Mouse (Mus musculus): ENCODE measurements around the gene A130010J15Rik.

Gene A130010J15Rik

DNA sequence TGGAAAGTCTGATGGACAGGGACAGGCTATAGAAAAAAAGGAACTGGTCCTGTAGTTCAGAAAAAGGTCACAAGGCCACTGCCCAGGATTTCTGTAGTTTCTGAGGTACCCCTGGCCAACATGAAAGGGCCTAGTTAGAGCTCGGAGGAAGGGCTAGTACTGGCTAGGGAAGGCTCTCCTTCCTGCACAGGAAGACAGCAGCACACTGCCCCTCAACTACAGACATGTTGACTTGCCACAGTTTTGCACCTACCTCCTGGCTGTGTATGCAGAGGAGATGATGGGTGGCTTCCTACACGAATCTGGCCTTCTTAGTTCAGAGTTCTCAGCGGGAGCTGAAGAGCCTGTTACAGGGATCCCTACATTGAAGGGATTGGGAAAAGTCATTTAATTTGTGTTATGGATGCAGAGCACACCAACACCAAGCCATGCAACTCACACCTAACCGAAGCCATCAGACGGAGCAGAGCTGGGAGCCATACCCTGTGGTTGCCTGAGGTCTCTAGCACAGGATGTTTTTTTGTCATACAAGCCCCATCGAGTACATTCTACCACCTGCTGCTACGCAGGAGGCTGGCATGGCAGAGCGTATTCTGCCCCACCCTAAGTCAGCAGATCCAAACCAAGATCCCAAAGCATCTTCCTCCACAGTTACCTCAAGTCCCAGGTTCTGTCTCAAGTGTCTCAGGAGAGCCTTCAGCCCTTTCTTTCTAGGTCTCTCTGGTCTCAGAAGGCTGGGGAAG, 33.0 kb downstream of the A130010J15Rik start:
- no peak for DNase-seq (ENCODE audit: low spot score)

DNA sequence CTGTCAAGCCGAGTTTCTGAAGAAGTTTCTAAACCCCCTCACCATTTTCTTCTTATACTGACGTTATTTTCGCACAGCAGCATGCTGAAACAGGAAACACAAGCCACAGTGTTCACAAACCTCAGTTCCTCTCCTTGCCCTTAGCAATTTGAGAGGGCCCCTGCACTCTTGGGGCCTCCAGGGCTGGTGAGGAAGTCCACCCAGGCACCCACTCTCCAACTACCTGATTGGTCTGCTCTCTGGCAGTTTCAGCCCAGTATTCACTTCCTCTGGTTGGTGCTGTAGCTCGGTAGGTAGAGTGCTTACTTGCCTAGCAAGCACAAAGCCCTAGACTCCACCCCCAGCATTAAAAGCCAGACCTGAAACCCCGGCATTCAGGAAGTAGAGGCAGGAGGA, 33.5 kb downstream of the A130010J15Rik start, which contains the start of gene Traf3ip3:
Gene Traf3ip3 (minus strand): TSS at position 321 of the 396 bp plus-strand sequence.
- DNase-seq (ENCODE audit: low spot score), result no peak

DNA sequence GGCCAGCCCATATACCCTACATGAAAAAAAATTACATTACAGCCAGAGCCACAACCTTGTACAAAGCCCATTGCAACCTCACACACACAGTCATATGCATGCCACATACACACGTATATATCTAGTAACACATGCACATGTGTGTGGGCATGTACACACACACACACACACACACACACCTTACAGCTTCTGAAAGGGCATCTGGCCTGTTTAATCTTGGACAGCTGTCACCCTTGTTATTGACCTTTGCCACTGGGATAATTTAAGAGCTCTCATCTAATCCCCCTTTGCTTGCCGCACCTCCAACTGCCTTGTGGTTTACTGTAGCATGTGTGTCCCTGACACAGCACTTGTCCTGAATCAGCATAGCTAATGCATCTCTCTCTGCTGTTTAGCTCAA, 36.0 kb downstream of the A130010J15Rik start:
- no peak for DNase-seq (ENCODE audit: low spot score)

DNA sequence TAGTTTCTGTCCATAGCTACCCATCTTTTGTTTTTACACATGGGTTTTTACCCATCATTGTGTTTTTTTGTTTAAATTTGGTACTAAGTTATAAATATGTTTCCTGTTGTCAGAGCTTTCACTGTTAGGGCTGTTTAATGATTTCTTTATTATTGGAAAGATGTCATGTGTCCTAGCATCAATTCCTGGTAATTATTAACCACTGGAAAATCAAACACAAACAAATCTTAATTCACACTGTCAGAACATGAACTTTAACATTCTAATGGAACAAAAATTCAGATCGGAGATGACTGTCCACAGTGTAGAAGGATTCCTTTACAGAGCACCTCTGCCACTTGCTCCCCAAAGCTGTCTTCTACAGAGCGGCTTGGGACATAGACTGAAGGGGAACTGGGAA, 37.6 kb downstream of the A130010J15Rik start:
- DNase-seq (ENCODE audit: low spot score), result no peak

DNA sequence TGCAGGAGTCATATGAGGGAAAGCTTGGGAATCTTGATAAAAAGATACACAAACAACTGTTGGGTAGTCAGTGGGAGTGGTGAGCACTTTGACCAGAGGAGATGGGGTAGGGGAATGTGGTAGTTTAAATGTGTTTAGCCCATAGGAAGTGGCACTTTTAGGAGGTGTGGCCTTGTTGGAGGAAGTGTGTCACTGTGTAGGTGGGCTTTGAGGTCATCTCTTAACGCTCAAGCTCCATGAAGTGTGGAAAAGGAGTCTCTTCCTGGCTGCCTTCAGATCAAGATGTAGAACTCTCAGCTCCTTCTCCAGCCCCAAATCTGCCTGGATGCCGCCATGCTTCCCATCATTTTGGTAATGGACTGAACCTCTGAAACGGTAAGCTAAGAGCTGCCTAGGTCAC, 39.7 kb downstream of the A130010J15Rik start, which contains the start of gene Lamb3:
Gene Lamb3 (plus strand): TSS at position 197 of the 400 bp plus-strand sequence.
- no peak for DNase-seq (ENCODE audit: low spot score)

DNA sequence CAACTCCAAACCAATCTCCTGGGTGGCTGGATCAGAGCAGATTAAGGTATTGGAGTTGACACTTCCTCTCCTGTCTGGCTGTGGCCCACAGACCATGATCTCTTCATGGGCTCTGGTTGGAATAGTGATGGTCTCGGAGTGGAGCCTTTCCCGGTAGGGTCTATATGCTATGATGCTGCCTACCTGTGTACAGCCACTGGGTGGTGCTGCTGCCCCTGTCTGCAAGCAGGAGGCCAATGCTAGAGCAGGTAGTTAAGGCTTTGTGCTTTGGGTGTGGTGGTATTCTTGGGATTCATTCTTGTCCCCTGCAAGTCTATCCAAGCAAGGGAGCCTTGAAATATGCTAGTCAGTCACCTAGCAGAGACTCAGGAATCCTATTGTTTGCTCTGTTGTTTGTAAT, 40.3 kb downstream of the A130010J15Rik start:
- DNase-seq (ENCODE audit: low spot score), result no peak

DNA sequence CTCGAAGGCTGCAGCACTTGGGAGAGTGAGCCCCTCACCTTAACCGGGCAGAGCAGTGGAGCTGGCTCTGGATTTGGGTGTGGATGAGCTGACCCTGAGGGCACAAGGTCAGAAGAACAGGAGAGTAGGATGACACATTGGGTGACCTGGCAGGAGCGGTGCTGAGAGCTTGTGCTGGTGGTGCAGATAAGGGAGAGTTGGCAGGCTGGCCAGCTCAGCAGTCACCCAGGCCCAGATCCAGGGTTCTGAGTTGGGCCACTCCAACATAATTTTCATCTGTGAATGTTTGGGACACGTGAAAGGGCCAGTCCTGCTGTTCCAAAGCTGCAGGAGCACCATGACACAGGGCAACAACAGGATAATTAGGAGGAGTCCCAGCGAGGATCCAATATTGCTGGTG, 43.5 kb downstream of the A130010J15Rik start:
- no peak for DNase-seq (ENCODE audit: low spot score)

DNA sequence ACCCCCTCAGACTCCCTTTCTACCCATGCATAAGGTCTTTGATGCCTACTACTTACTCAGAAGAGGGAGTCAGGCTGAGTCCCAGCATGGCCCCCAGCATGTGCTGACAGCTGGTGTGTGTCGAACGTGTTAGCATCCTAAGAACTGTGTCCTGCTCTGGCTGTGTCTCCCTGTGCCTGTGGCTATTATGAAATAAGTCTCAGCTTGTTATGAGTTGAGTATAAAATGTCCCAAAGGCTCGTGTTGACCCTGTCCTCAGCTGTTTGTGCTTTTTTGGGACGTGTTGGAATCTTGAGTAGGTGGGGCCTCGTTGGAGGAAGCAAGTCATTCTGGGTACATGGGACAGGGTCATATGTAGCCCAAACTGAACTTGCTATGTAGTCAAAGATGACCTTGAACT, 46.2 kb downstream of the A130010J15Rik start:
- DNase-seq (ENCODE audit: low spot score), result no peak

DNA sequence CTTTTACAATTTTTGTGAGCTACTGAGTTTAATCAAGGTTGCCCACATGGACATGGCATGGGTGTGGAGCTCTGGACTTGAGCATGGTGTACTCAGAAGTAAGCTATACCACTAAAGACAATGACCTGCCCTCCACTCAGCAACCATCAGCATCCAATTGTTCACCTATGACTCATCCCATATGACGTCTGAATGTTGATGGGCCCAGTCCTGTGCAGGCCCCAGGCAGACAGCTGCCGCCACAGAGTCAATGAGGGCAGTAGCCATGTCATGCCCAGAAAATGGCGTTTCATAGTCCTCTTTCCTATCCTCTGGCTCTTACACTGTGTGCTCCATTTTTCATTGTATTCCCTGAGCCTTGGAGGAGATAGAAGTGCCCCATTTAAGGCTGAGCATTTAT, 48.2 kb downstream of the A130010J15Rik start:
- no peak for DNase-seq (ENCODE audit: low spot score)

DNA sequence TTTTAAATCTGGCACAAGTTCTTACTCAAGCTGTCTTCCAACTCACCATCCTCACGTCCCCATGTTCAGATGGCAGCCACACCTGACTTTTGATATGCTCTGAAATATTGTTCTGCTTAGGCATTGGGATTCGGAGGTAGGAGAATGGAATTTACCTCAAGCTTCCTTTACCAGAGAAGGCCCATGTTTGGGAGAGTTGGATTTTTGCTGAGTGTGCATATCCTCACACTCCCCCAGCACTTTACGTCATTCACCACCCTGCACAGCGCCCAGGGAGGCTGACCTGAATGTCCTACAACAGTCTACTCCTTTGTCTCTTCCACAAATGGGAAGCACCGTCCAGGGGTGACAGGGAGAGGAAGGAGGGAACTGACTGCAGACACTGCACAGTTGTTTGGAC, 52.6 kb downstream of the A130010J15Rik start:
- no peak for DNase-seq (ENCODE audit: low spot score)

DNA sequence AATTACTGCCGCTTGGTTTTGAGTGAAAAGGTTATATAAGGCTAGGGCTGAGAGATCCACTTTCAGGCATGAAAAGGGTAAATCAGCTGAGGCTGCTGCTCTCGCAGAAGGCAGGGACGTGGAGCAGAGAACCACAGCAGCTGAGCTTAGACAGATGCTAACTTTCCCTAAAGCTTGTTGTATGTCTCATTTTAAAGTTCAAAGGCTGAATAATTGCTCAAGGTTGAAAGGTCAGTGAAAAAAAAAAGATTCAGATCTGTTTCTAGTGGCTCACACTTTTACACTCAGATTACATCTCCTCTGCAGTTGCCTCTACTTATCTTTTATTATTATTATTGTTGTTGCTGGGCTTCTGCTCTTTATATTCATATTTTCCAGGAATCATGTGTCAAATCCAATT, 57.7 kb downstream of the A130010J15Rik start:
- no peak for DNase-seq (ENCODE audit: low spot score)

DNA sequence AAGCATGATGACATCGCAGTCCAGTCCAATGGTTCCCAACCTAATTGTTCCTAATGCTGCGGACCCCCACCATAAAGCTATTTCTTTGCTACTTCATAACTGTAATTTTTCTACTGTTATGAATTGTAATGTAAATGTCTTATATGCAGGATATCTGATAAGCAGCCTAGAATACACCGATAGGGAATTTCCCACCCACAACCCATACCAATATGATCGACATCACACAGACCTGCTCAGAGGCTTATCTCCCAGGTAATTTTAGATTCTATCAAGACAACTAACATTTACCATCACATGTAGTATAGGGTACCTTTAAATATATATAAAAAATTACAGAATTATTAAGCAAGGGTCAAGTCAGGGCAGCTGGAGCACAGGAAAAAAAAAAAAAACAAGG, 58.3 kb downstream of the A130010J15Rik start:
- no peak for DNase-seq (ENCODE audit: low spot score)

DNA sequence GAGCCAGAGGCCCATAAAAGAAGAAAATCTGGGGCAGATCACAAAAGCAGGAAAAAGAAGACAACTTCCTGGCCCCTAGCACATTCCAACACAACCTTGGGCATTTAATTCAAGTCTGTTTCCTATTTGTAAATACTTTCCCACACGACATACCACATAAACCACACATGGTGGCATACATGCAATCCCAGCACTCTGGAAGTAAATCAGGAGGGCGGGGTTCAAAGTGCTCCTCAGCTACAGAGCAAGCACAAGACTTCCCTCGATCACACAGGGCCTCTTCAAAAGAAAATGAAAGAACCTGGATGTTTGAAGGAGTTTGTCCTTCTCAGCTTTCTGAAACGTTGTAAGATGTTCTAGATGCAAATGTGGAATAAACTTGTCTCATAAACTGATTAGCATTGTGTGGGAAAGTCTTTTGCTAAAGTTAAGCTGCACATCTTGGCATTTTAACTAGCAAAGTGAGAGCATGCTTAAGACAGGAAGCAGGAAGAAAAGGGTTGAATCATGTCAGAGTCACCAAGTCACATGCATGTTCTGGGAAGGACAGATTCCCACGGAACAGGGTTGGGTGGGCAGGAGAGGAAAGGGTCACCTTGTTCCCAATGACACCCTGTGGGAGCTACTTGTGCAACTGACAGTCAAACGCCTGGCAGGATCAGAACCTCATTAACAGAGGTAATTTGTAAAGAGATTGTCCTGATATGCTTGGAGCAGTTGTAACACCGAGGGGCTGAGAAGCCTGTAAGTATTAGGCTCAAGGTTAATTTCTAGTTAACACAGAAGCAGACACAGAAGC, 59.1 kb downstream of the A130010J15Rik start:
- no peak for DNase-seq (ENCODE audit: low spot score)
